Mouse (Mus musculus): Measurements from ENCODE around the gene Nepro. TPM values are rescaled to one million over a fixed set of nuclear protein-coding genes. Genes with fewer than 3 reads are reported as not detected.

Nepro gene
- polyA plus RNA-seq, 1 experiment from 2014 or later: 12.6 TPM

- DNase-seq (ENCODE audit: low spot score) (peak; percentile 87), ATAC-seq (replicated peaks; ENCODE audit: insufficient number of reproducible peaks, low FRiP score, low TSS enrichment, low read depth) (no peak)
- peak overlapping the region; percentile 63 for H3K4me3 ChIP-seq (ENCODE audit: low read depth, low read length)
- peak overlapping the region; percentile 51 for H3K4me2 ChIP-seq (ENCODE audit: low read depth, low read length)
- H3K27me3 ChIP-seq (ENCODE audit: control insufficient read depth, insufficient read depth, low read length): no peaks in the 10 kb centered on the region
- no peaks in the 10 kb centered on the region for H3K9me3 ChIP-seq (replicated peaks; ENCODE audit: control insufficient read depth, low read length)
- H3K4me1 ChIP-seq (ENCODE audit: control insufficient read depth, insufficient read depth, low read length): no peaks in the 10 kb centered on the region
- WGBS: 49% methylated on average over 14 of the region's 14 CpGs
- no peaks in the 10 kb centered on the region; the same call in 1 of the 2 replicates for H3K36me3 ChIP-seq (replicated peaks; ENCODE audit: control insufficient read depth, insufficient read depth, low read depth, low read length)
- H3K27ac ChIP-seq (replicated peaks; ENCODE audit: low read depth, low read length): no peak overlapping the region
- H3K9ac ChIP-seq (replicated peaks; ENCODE audit: low read length): peak overlapping the region; percentile 65
These were observed 1.5 kb downstream of the Nepro start for GRCm38 (mm10) chr16:44725286-44726223.

- Histone ChIP-seq H3K27me3 (ENCODE audit: control insufficient read depth, insufficient read depth, low read length) (no peaks in the 10 kb centered on the region), H3K36me3 (replicated peaks; ENCODE audit: control insufficient read depth, insufficient read depth, low read depth, low read length) (peaks cover 3% of the 10 kb centered on the region; the same call in 1 of the 2 replicates), H3K4me3 (ENCODE audit: low read depth, low read length) (no peak overlapping the region), H3K9me3 (replicated peaks; ENCODE audit: control insufficient read depth, low read length) (no peaks in the 10 kb centered on the region), H3K4me1 (ENCODE audit: control insufficient read depth, insufficient read depth, low read length) (no peaks in the 10 kb centered on the region), H3K9ac (replicated peaks; ENCODE audit: low read length) (no peak overlapping the region), H3K27ac (replicated peaks; ENCODE audit: low read depth, low read length) (no peak overlapping the region), H3K4me2 (ENCODE audit: low read depth, low read length) (no peak overlapping the region)
- no peak for DNase-seq (ENCODE audit: low spot score)
- 92% methylated on average over 3 of the region's 3 CpGs for WGBS
- ATAC-seq (replicated peaks; ENCODE audit: insufficient number of reproducible peaks, low FRiP score, low TSS enrichment, low read depth): no peak
These were observed 3.4 kb downstream of the Nepro start for GRCm38 (mm10) chr16:44727525-44727924.

- no peaks in the 10 kb centered on the region for H3K27me3 ChIP-seq (ENCODE audit: control insufficient read depth, insufficient read depth, low read length)
- H3K4me1 ChIP-seq (ENCODE audit: control insufficient read depth, insufficient read depth, low read length): no peaks in the 10 kb centered on the region
- DNase-seq (ENCODE audit: low spot score): no peak
- no peak overlapping the region for H3K9ac ChIP-seq (replicated peaks; ENCODE audit: low read length)
- H3K36me3 ChIP-seq (replicated peaks; ENCODE audit: control insufficient read depth, insufficient read depth, low read depth, low read length): peaks cover 16% of the 10 kb centered on the region
- ATAC-seq (replicated peaks; ENCODE audit: insufficient number of reproducible peaks, low FRiP score, low TSS enrichment, low read depth): no peak
- WGBS: 88% methylated on average over 3 of the region's 3 CpGs
- H3K27ac ChIP-seq (replicated peaks; ENCODE audit: low read depth, low read length): no peak overlapping the region
- H3K4me3 ChIP-seq (ENCODE audit: low read depth, low read length): no peak overlapping the region
- H3K9me3 ChIP-seq (replicated peaks; ENCODE audit: control insufficient read depth, low read length): no peaks in the 10 kb centered on the region
- H3K4me2 ChIP-seq (ENCODE audit: low read depth, low read length): no peak overlapping the region
These were observed 10.0 kb downstream of the Nepro start for GRCm38 (mm10) chr16:44734059-44734458.

- Histone ChIP-seq H3K9me3 (replicated peaks; ENCODE audit: control insufficient read depth, low read length) (no peaks in the 10 kb centered on the region), H3K36me3 (replicated peaks; ENCODE audit: control insufficient read depth, insufficient read depth, low read depth, low read length) (peaks cover 16% of the 10 kb centered on the region), H3K4me1 (ENCODE audit: control insufficient read depth, insufficient read depth, low read length) (no peaks in the 10 kb centered on the region), H3K9ac (replicated peaks; ENCODE audit: low read length) (no peak overlapping the region), H3K4me2 (ENCODE audit: low read depth, low read length) (no peak overlapping the region), H3K27ac (replicated peaks; ENCODE audit: low read depth, low read length) (no peak overlapping the region), H3K4me3 (ENCODE audit: low read depth, low read length) (no peak overlapping the region), H3K27me3 (ENCODE audit: control insufficient read depth, insufficient read depth, low read length) (no peaks in the 10 kb centered on the region)
- DNase-seq (ENCODE audit: low spot score) (no peak), ATAC-seq (replicated peaks; ENCODE audit: insufficient number of reproducible peaks, low FRiP score, low TSS enrichment, low read depth) (no peak)
- WGBS: 84% methylated on average over 5 of the region's 5 CpGs
These were observed 11.6 kb downstream of the Nepro start for GRCm38 (mm10) chr16:44735676-44736075.

- DNase-seq (ENCODE audit: low spot score) (no peak), ATAC-seq (replicated peaks; ENCODE audit: insufficient number of reproducible peaks, low FRiP score, low TSS enrichment, low read depth) (no peak)
- Histone ChIP-seq H3K4me1 (ENCODE audit: control insufficient read depth, insufficient read depth, low read length) (no peaks in the 10 kb centered on the region), H3K9ac (replicated peaks; ENCODE audit: low read length) (no peak overlapping the region), H3K27ac (replicated peaks; ENCODE audit: low read depth, low read length) (no peak overlapping the region), H3K9me3 (replicated peaks; ENCODE audit: control insufficient read depth, low read length) (no peaks in the 10 kb centered on the region), H3K27me3 (ENCODE audit: control insufficient read depth, insufficient read depth, low read length) (no peaks in the 10 kb centered on the region), H3K4me3 (ENCODE audit: low read depth, low read length) (no peak overlapping the region), H3K4me2 (ENCODE audit: low read depth, low read length) (no peak overlapping the region), H3K36me3 (replicated peaks; ENCODE audit: control insufficient read depth, insufficient read depth, low read depth, low read length) (peaks cover 16% of the 10 kb centered on the region)
- WGBS: 83% methylated on average over 4 of the region's 4 CpGs
These were observed 12.0 kb downstream of the Nepro start for GRCm38 (mm10) chr16:44736118-44736517.

GRCm38 (mm10) chr16:44742753-44743152 is 18.7 kb downstream of the Nepro start:
- Histone ChIP-seq H3K4me3 (ENCODE audit: low read depth, low read length) (no peak overlapping the region), H3K36me3 (replicated peaks; ENCODE audit: control insufficient read depth, insufficient read depth, low read depth, low read length) (no peaks in the 10 kb centered on the region; the same call in 1 of the 2 replicates), H3K9ac (replicated peaks; ENCODE audit: low read length) (no peak overlapping the region), H3K27ac (replicated peaks; ENCODE audit: low read depth, low read length) (no peak overlapping the region), H3K27me3 (ENCODE audit: control insufficient read depth, insufficient read depth, low read length) (no peaks in the 10 kb centered on the region), H3K4me2 (ENCODE audit: low read depth, low read length) (no peak overlapping the region), H3K9me3 (replicated peaks; ENCODE audit: control insufficient read depth, low read length) (no peaks in the 10 kb centered on the region), H3K4me1 (ENCODE audit: control insufficient read depth, insufficient read depth, low read length) (no peaks in the 10 kb centered on the region)
- ATAC-seq (replicated peaks; ENCODE audit: insufficient number of reproducible peaks, low FRiP score, low TSS enrichment, low read depth) (no peak), DNase-seq (ENCODE audit: low spot score) (no peak)
- 92% methylated on average over 1 of the region's 1 CpGs for WGBS

GRCm38 (mm10) chr16:44745471-44745865 is 21.4 kb downstream of the Nepro start:
- no peaks in the 10 kb centered on the region for H3K36me3 ChIP-seq (replicated peaks; ENCODE audit: control insufficient read depth, insufficient read depth, low read depth, low read length)
- 7% methylated on average over 14 of the region's 14 CpGs for WGBS
- H3K27me3 ChIP-seq (ENCODE audit: control insufficient read depth, insufficient read depth, low read length): no peaks in the 10 kb centered on the region
- peak overlapping the region; percentile 85 for H3K4me3 ChIP-seq (ENCODE audit: low read depth, low read length)
- H3K27ac ChIP-seq (replicated peaks; ENCODE audit: low read depth, low read length): peak overlapping the region; percentile 94
- H3K9ac ChIP-seq (replicated peaks; ENCODE audit: low read length): peak overlapping the region; percentile 82
- no peaks in the 10 kb centered on the region for H3K4me1 ChIP-seq (ENCODE audit: control insufficient read depth, insufficient read depth, low read length)
- DNase-seq (ENCODE audit: low spot score) (no peak), ATAC-seq (replicated peaks; ENCODE audit: insufficient number of reproducible peaks, low FRiP score, low TSS enrichment, low read depth) (peak; percentile 10; the same call in 1 of the 2 replicates)
- no peaks in the 10 kb centered on the region for H3K9me3 ChIP-seq (replicated peaks; ENCODE audit: control insufficient read depth, low read length)
- peak overlapping the region; percentile 68 for H3K4me2 ChIP-seq (ENCODE audit: low read depth, low read length)

GRCm38 (mm10) chr16:44745866-44746562 is 21.9 kb downstream of the Nepro start, which contains the start of gene Gtpbp8:
Gene Gtpbp8, minus strand, starts transcription at chr16:44746363.
- H3K4me2 ChIP-seq (ENCODE audit: low read depth, low read length): peak within 1 kb of the TSS; percentile 68
- DNase-seq (ENCODE audit: low spot score) (peak; percentile 95), ATAC-seq (replicated peaks; ENCODE audit: insufficient number of reproducible peaks, low FRiP score, low TSS enrichment, low read depth) (peak; percentile 96)
- no peaks in the 10 kb centered on the region for H3K36me3 ChIP-seq (replicated peaks; ENCODE audit: control insufficient read depth, insufficient read depth, low read depth, low read length)
- no peaks in the 10 kb centered on the region for H3K4me1 ChIP-seq (ENCODE audit: control insufficient read depth, insufficient read depth, low read length)
- under 1% methylated on average over 47 of the region's 47 CpGs for WGBS
- H3K9ac ChIP-seq (replicated peaks; ENCODE audit: low read length): peak within 1 kb of the TSS; percentile 82
- no peaks in the 10 kb centered on the region for H3K9me3 ChIP-seq (replicated peaks; ENCODE audit: control insufficient read depth, low read length)
- peak within 1 kb of the TSS; percentile 85 for H3K4me3 ChIP-seq (ENCODE audit: low read depth, low read length)
- H3K27me3 ChIP-seq (ENCODE audit: control insufficient read depth, insufficient read depth, low read length): no peaks in the 10 kb centered on the region
- peak within 1 kb of the TSS; percentile 94 for H3K27ac ChIP-seq (replicated peaks; ENCODE audit: low read depth, low read length)

Measured in embryonic facial prominence, embryonic 11.5 days (tissue).